Mouse (Mus musculus): ENCODE data around the gene Rasal2. TPM values are rescaled to one million over a fixed set of nuclear protein-coding genes. Genes with fewer than 3 reads are reported as not detected.
"Not testable (repeated sequence)": the region's sequence is repeated elsewhere in the genome, so short reads cannot be mapped to it uniquely, and the experiment has no call there.

Gene Rasal2
- polyA plus RNA-seq, 1 experiment from 2014 or later = 45.5 TPM

- Histone ChIP-seq H3K9ac (no peak overlapping the region), H3K4me2 (replicated peaks) (no peak overlapping the region), H3K27me3 (ENCODE audit: control insufficient read depth, insufficient read depth, low read length) (no peaks in the 10 kb centered on the region), H3K4me1 (replicated peaks; ENCODE audit: control insufficient read depth, insufficient read depth, low read length) (peaks cover 4% of the 10 kb centered on the region; the same call in 1 of the 2 replicates), H3K9me3 (ENCODE audit: control insufficient read depth, low read length) (no peaks in the 10 kb centered on the region), H3K27ac (no peak overlapping the region), H3K36me3 (replicated peaks; ENCODE audit: control insufficient read depth, insufficient read depth) (no peaks in the 10 kb centered on the region), H3K4me3 (replicated peaks; ENCODE audit: low read length) (no peak overlapping the region)
- DNase-seq (ENCODE audit: low spot score) = no peak
- 73% methylated on average over 1 of the region's 1 CpGs for WGBS
- ATAC-seq (ENCODE audit: low FRiP score) = no peak
Observed at GRCm38 (mm10) chr1:157246779-157247178, 165.6 kb downstream of the Rasal2 start.

DNA sequence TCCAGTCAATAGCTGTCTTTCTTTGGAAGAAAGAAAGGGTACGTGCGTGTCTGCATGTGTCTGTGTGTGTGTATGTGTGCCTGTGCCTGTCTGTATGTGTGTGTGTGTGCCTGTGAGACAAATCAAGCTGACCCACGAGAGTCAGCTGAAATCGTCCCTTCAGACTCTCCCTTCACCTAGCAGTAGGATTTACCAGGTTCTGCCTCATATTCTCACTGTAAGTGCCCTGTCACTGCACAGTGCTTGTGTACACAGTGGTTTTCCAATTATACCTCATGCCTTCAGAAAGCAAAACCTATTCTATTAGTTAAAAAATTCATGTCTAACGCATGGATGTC, 168.0 kb downstream of the Rasal2 start:
- H3K4me2 ChIP-seq (replicated peaks) = peak overlapping the region; percentile 51
- peak overlapping the region; percentile 97 for H3K27ac ChIP-seq
- peak overlapping the region; percentile 44 for H3K4me3 ChIP-seq (replicated peaks; ENCODE audit: low read length)
- ATAC-seq (ENCODE audit: low FRiP score) (peak; percentile 70), DNase-seq (ENCODE audit: low spot score) (no peak)
- no peaks in the 10 kb centered on the region for H3K36me3 ChIP-seq (replicated peaks; ENCODE audit: control insufficient read depth, insufficient read depth)
- H3K4me1 ChIP-seq (replicated peaks; ENCODE audit: control insufficient read depth, insufficient read depth, low read length) = peaks cover 6% of the 10 kb centered on the region
- 20% methylated on average over 5 of the region's 5 CpGs for WGBS
- H3K9ac ChIP-seq = peak overlapping the region; percentile 83
- H3K27me3 ChIP-seq (ENCODE audit: control insufficient read depth, insufficient read depth, low read length) = no peaks in the 10 kb centered on the region
- no peaks in the 10 kb centered on the region for H3K9me3 ChIP-seq (ENCODE audit: control insufficient read depth, low read length)

GRCm38 (mm10) chr1:157243576-157244452, 168.6 kb downstream of the Rasal2 start:
- peak overlapping the region; percentile 97 for H3K27ac ChIP-seq
- peak overlapping the region; percentile 44 for H3K4me3 ChIP-seq (replicated peaks; ENCODE audit: low read length)
- H3K36me3 ChIP-seq (replicated peaks; ENCODE audit: control insufficient read depth, insufficient read depth) = no peaks in the 10 kb centered on the region
- WGBS = 17% methylated on average over 7 of the region's 7 CpGs
- peak; percentile 71 for ATAC-seq (ENCODE audit: low FRiP score)
- H3K4me1 ChIP-seq (replicated peaks; ENCODE audit: control insufficient read depth, insufficient read depth, low read length) = peaks cover 6% of the 10 kb centered on the region
- no peaks in the 10 kb centered on the region for H3K9me3 ChIP-seq (ENCODE audit: control insufficient read depth, low read length)
- no peaks in the 10 kb centered on the region for H3K27me3 ChIP-seq (ENCODE audit: control insufficient read depth, insufficient read depth, low read length)
- DNase-seq (ENCODE audit: low spot score) = peak; percentile 64
- H3K4me2 ChIP-seq (replicated peaks) = peak overlapping the region; percentile 51
- H3K9ac ChIP-seq = peak overlapping the region; percentile 83

- no peak overlapping the region for H3K4me3 ChIP-seq (replicated peaks; ENCODE audit: low read length)
- no peaks in the 10 kb centered on the region for H3K9me3 ChIP-seq (ENCODE audit: control insufficient read depth, low read length)
- no peak overlapping the region for H3K9ac ChIP-seq
- WGBS = 100% methylated on average over 1 of the region's 1 CpGs
- no peaks in the 10 kb centered on the region for H3K36me3 ChIP-seq (replicated peaks; ENCODE audit: control insufficient read depth, insufficient read depth)
- no peak overlapping the region for H3K4me2 ChIP-seq (replicated peaks)
- no peak overlapping the region for H3K27ac ChIP-seq
- ATAC-seq (ENCODE audit: low FRiP score) (no peak), DNase-seq (ENCODE audit: low spot score) (no peak)
- H3K4me1 ChIP-seq (replicated peaks; ENCODE audit: control insufficient read depth, insufficient read depth, low read length) = peaks cover 6% of the 10 kb centered on the region
- no peaks in the 10 kb centered on the region for H3K27me3 ChIP-seq (ENCODE audit: control insufficient read depth, insufficient read depth, low read length)
Observed at GRCm38 (mm10) chr1:157239687-157240086, 172.7 kb downstream of the Rasal2 start.

DNA sequence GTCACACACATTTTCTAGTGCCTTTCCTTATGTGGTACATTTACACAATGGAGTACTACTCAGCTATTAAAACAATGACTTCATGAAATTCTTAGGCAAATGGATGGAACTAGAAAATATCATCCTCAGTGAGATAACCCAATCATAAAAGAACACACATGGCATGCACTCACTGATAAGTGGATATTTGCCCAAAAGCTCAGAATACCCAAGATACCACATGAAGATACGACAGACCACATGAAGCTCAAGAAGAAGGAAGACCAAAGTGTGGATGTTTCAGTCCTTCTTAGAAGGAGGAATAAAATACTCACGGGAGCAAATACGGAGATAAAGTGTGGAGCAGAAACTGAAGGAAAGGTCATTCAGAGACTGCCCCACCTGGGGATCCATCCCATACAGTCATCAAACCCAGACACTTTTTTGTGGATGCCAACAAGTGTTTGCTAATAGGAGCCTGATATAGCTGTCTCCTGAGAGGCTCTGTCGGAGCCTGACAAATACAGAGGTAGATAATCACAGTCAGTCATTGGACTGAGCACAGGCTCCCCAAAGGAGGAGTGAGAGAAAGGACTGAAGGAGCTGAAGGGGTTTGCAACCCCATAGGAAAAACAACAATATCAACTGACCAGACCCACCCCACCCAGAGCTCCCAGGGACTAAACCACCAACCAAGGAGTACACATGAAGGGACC, 175.6 kb downstream of the Rasal2 start:
- not testable (repeated sequence) for H3K9me3 ChIP-seq (ENCODE audit: control insufficient read depth, low read length); H3K36me3 ChIP-seq (replicated peaks; ENCODE audit: control insufficient read depth, insufficient read depth); H3K4me3 ChIP-seq (replicated peaks; ENCODE audit: low read length); H3K27ac ChIP-seq; H3K4me2 ChIP-seq (replicated peaks); DNase-seq (ENCODE audit: low spot score); H3K27me3 ChIP-seq (ENCODE audit: control insufficient read depth, insufficient read depth, low read length); H3K4me1 ChIP-seq (replicated peaks; ENCODE audit: control insufficient read depth, insufficient read depth, low read length); H3K9ac ChIP-seq; ATAC-seq (ENCODE audit: low FRiP score)
- 97% methylated on average over 4 of the region's 4 CpGs for WGBS

GRCm38 (mm10) chr1:157233451-157233850, 178.9 kb downstream of the Rasal2 start:
- no peak for ATAC-seq (ENCODE audit: low FRiP score)

GRCm38 (mm10) chr1:157232372-157232771, 180.0 kb downstream of the Rasal2 start:
- H3K4me1 ChIP-seq (replicated peaks; ENCODE audit: control insufficient read depth, insufficient read depth, low read length) = 0 out of 2 replicates have a peak, but pooled peaks cover 8% of the 10 kb centered on the region
- no peak overlapping the region for H3K4me2 ChIP-seq (replicated peaks)
- H3K27ac ChIP-seq = no peak overlapping the region
- H3K36me3 ChIP-seq (replicated peaks; ENCODE audit: control insufficient read depth, insufficient read depth) = no peaks in the 10 kb centered on the region
- H3K27me3 ChIP-seq (ENCODE audit: control insufficient read depth, insufficient read depth, low read length) = no peaks in the 10 kb centered on the region
- ATAC-seq (ENCODE audit: low FRiP score) = no peak
- DNase-seq (ENCODE audit: low spot score) = no peak
- H3K9ac ChIP-seq = no peak overlapping the region
- 74% methylated on average over 4 of the region's 4 CpGs for WGBS
- H3K4me3 ChIP-seq (replicated peaks; ENCODE audit: low read length) = no peak overlapping the region
- no peaks in the 10 kb centered on the region for H3K9me3 ChIP-seq (ENCODE audit: control insufficient read depth, low read length)

More at GRCm38 (mm10) chr1:157233451-157233850, 178.9 kb downstream of the Rasal2 start:
- Histone ChIP-seq H3K36me3 (replicated peaks; ENCODE audit: control insufficient read depth, insufficient read depth) (no peaks in the 10 kb centered on the region), H3K27ac (no peak overlapping the region), H3K4me2 (replicated peaks) (no peak overlapping the region), H3K9me3 (ENCODE audit: control insufficient read depth, low read length) (no peaks in the 10 kb centered on the region), H3K9ac (no peak overlapping the region), H3K4me1 (replicated peaks; ENCODE audit: control insufficient read depth, insufficient read depth, low read length) (0 out of 2 replicates have a peak, but pooled peaks cover 8% of the 10 kb centered on the region), H3K4me3 (replicated peaks; ENCODE audit: low read length) (no peak overlapping the region), H3K27me3 (ENCODE audit: control insufficient read depth, insufficient read depth, low read length) (no peaks in the 10 kb centered on the region)
- no peak for DNase-seq (ENCODE audit: low spot score)
- WGBS = 82% methylated on average over 2 of the region's 2 CpGs

- peak overlapping the region; percentile 70 for H3K27ac ChIP-seq
- 9% methylated on average over 8 of the region's 8 CpGs for WGBS
- no peaks in the 10 kb centered on the region for H3K9me3 ChIP-seq (ENCODE audit: control insufficient read depth, low read length)
- ATAC-seq (ENCODE audit: low FRiP score) (peak; percentile 51; the same call in 1 of the 2 replicates), DNase-seq (ENCODE audit: low spot score) (no peak)
- H3K4me3 ChIP-seq (replicated peaks; ENCODE audit: low read length) = 0 out of 2 replicates have a peak overlapping the region, but pooled peaks have one; percentile 6
- H3K4me1 ChIP-seq (replicated peaks; ENCODE audit: control insufficient read depth, insufficient read depth, low read length) = 0 out of 2 replicates have a peak, but pooled peaks cover 8% of the 10 kb centered on the region
- H3K4me2 ChIP-seq (replicated peaks) = peak overlapping the region; percentile 39
- H3K9ac ChIP-seq = peak overlapping the region; percentile 41
- no peaks in the 10 kb centered on the region for H3K36me3 ChIP-seq (replicated peaks; ENCODE audit: control insufficient read depth, insufficient read depth)
- no peaks in the 10 kb centered on the region for H3K27me3 ChIP-seq (ENCODE audit: control insufficient read depth, insufficient read depth, low read length)
Observed at GRCm38 (mm10) chr1:157231016-157231415, 181.4 kb downstream of the Rasal2 start.

DNA sequence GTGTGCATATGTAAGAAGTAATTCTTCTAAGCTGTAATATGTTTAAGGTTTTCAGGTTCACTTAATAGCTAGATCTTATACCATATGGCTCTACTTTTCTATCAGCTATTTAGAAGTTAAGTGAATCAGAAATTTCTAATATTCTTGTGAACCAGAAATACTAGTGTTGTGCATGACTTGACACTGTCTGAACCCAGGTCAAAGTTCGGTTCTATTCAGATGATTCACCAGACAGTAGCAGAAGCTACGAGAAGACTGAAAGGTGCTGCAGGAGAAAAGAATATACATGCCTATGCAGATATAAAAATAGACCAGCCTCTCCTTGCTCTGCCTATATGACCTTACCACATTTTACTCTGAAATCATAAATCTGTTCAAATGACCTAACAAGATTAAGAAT, 182.0 kb downstream of the Rasal2 start:
- WGBS = 52% methylated on average over 2 of the region's 2 CpGs
- H3K9ac ChIP-seq = no peak overlapping the region

More for the DNA sequence above, 182.0 kb downstream of the Rasal2 start:
- H3K4me3 ChIP-seq (replicated peaks; ENCODE audit: low read length) = no peak overlapping the region
- DNase-seq (ENCODE audit: low spot score) = no peak
- 0 out of 2 replicates have a peak, but pooled peaks cover 8% of the 10 kb centered on the region for H3K4me1 ChIP-seq (replicated peaks; ENCODE audit: control insufficient read depth, insufficient read depth, low read length)
- no peak overlapping the region for H3K27ac ChIP-seq
- no peaks in the 10 kb centered on the region for H3K9me3 ChIP-seq (ENCODE audit: control insufficient read depth, low read length)
- H3K4me2 ChIP-seq (replicated peaks) = no peak overlapping the region
- no peaks in the 10 kb centered on the region for H3K27me3 ChIP-seq (ENCODE audit: control insufficient read depth, insufficient read depth, low read length)
- no peaks in the 10 kb centered on the region for H3K36me3 ChIP-seq (replicated peaks; ENCODE audit: control insufficient read depth, insufficient read depth)
- no peak for ATAC-seq (ENCODE audit: low FRiP score)
